8 mouse cellular contexts compared by ENCODE assay signal in genomic region chr13:51228862-51229770, GRCm38 (mm10). TPM values are rescaled to one million over a fixed set of nuclear protein-coding genes. Genes with fewer than 3 reads are reported as not detected.
DNase-seq lines count a peak whose midpoint lies in the region; ATAC-seq and TF ChIP-seq lines count a peak whose summit lies in the region.

No protein-coding gene starts in this region.

- H3K9me3 ChIP-seq in ES-E14 (ENCODE audit: control insufficient read depth, insufficient read depth, low read depth, low read length) = no peaks in the 10 kb centered on the region
- no peaks in the 10 kb centered on the region; the same call in 1 of the 2 replicates for H3K9me3 ChIP-seq in forebrain, embryonic 10.5 days
- H3K9me3 ChIP-seq in limb, embryonic 13.5 days = no peaks in the 10 kb centered on the region

- in situ Hi-C loops in ES-E14 (cut with MboI; ENCODE audit: low sequenced_read_pairs in 2 of 2, unreplicated experiment in 2 of 2) = no loop called here

- ATAC-seq in frontal cortex, adult (ENCODE audit: low TSS enrichment) = no peak
- no peak for ATAC-seq in limb, embryonic 13.5 days (ENCODE audit: low FRiP score, low read depth)

- H3K4me2 ChIP-seq in limb, embryonic 13.5 days (replicated peaks) = no peak overlapping the region

- no peaks in the 10 kb centered on the region for H3K36me3 ChIP-seq in ES-E14 (ENCODE audit: control insufficient read depth, insufficient read depth, low read length, poor library complexity, severe bottlenecking)
- H3K36me3 ChIP-seq in forebrain, embryonic 10.5 days (replicated peaks) = no peaks in the 10 kb centered on the region
- H3K36me3 ChIP-seq in limb, embryonic 13.5 days = no peaks in the 10 kb centered on the region

- no peak overlapping the region for H3K27ac ChIP-seq in ES-E14 (ENCODE audit: insufficient read depth, low read depth, low read length, poor library complexity, severe bottlenecking)
- H3K27ac ChIP-seq in forebrain, embryonic 10.5 days = peak overlapping the region; percentile 89
- peak overlapping the region; percentile 11; the same call in 1 of the 2 replicates for H3K27ac ChIP-seq in limb, embryonic 13.5 days

- 0 out of 4 replicates have a peak overlapping the region, but pooled peaks of 1 of the 2 experiments have one; percentile 28 for H3K4me3 ChIP-seq in ES-E14 (ENCODE audit: insufficient read depth in 1 of 2, low read depth in 1 of 2, low read length in 2 of 2, poor library complexity in 1 of 2, severe bottlenecking in 1 of 2)
- peak overlapping the region; percentile 39 for H3K4me3 ChIP-seq in forebrain, embryonic 10.5 days
- no peak overlapping the region for H3K4me3 ChIP-seq in limb, embryonic 13.5 days

- no peak overlapping the region for H3K9ac ChIP-seq in ES-E14 (ENCODE audit: insufficient read depth, low read depth, low read length, poor library complexity, severe bottlenecking)
- no peak overlapping the region for H3K9ac ChIP-seq in limb, embryonic 13.5 days

- H3K4me1 ChIP-seq in ES-E14 (ENCODE audit: control insufficient read depth in 2 of 2, insufficient read depth in 2 of 2, low read length in 2 of 2, poor library complexity in 1 of 2) = no peaks in the 10 kb centered on the region
- peaks cover 40% of the 10 kb centered on the region for H3K4me1 ChIP-seq in forebrain, embryonic 10.5 days
- H3K4me1 ChIP-seq in limb, embryonic 13.5 days = peaks cover 18% of the 10 kb centered on the region

- 21% methylated on average over 30 of the region's 30 CpGs for WGBS in forebrain, embryonic 10.5 days
- 81% methylated on average over 30 of the region's 30 CpGs for WGBS in limb, embryonic 13.5 days

- peak; percentile 19 to 30 for DNase-seq in frontal cortex, postnatal 10 days (ENCODE audit: low spot score in 2 of 2)
- DNase-seq in ES-E14 (ENCODE audit: low read depth, low spot score) = no peak
- peak; percentile 76 for DNase-seq in forebrain, embryonic 10.5 days (ENCODE audit: extremely low spot score, low spot score)
- DNase-seq in retina, postnatal 1 day = peak; percentile 96
- no peak for DNase-seq in adrenal gland, postnatal 4 days (ENCODE audit: low spot score in 2 of 2)
- DNase-seq in B cell, adult 2 months = no peak

- no peaks in the 10 kb centered on the region for H3K27me3 ChIP-seq in forebrain, embryonic 10.5 days (ENCODE audit: poor library complexity, severe bottlenecking)
- no peaks in the 10 kb centered on the region for H3K27me3 ChIP-seq in limb, embryonic 13.5 days

TF ChIP-seq in ES-E14, 5 proteins besides CTCF, POLR2A, EP300 and RAD21:
- peak; percentile 71 for TF ChIP-seq MAFK (IDR thresholded peaks at IDR 0.05; ENCODE audit: insufficient read depth, low read depth, low read length)
- TF ChIP-seq HCFC1 (IDR thresholded peaks at IDR 0.05; ENCODE audit: borderline replicate concordance, insufficient read depth, low read length) = no peak
- no peak for TF ChIP-seq ZNF384 (IDR thresholded peaks at IDR 0.05; ENCODE audit: low read depth, low read length)
- no peak for TF ChIP-seq CHD2 (IDR thresholded peaks at IDR 0.05; ENCODE audit: low read depth, low read length)
- TF ChIP-seq ZC3H11A (IDR thresholded peaks at IDR 0.05; ENCODE audit: borderline replicate concordance, low read depth, low read length) = no peak

RNA-seq across cellular contexts. Expression of gene Nxnl2, which starts 58.3 kb away (rescaled TPM):
- total RNA-seq in ES-E14 (2012; rRNA removed) = 1.0 and 1.1 TPM in 2 replicates
- polyA plus RNA-seq in forebrain, embryonic 10.5 days (2016; fragmentation: Nextera tagmentation; extraction: Ambion mirVana) = 0.49 and 0.56 TPM in 2 replicates
- polyA plus RNA-seq in limb, embryonic 13.5 days (2015; fragmentation: Nextera tagmentation; extraction: Ambion mirVana) = 10.0 and 11.3 TPM in 2 replicates
- 1 to 10 TPM; 1.2 to 1.4 TPM for total RNA-seq in adrenal gland, postnatal 4 days (2021)

Comparison
In these comparisons a context has a peak if more than half of its experiments do, and no peak if none do; other contexts are left out.
1. DNase-seq: peak in frontal cortex, postnatal 10 days (2 of 2), forebrain, embryonic 10.5 days (single experiment) and retina, postnatal 1 day (single experiment); none in ES-E14 (single experiment), adrenal gland, postnatal 4 days (0 of 2) and B cell, adult 2 months (0 of 2).